Mouse (Mus musculus): Measurements from ENCODE around the gene Prkar2a.

The Prkar2a gene

GRCm38 (mm10) chr9:108796351-108796981 lies 107.4 kb downstream of the Prkar2a start:
- peak in 1 of 2 experiments; percentile 56 for DNase-seq

- DNase-seq, result no peak
Observed at GRCm38 (mm10) chr9:108797477-108797876, 108.4 kb downstream of the Prkar2a start.

- no peak for DNase-seq
Observed at GRCm38 (mm10) chr9:108798508-108799075, 109.5 kb downstream of the Prkar2a start.

GRCm38 (mm10) chr9:108799564-108799963 lies 110.5 kb downstream of the Prkar2a start:
- no peak for DNase-seq
